Mouse (Mus musculus) right cerebral cortex, adult 18-20 months (tissue): Measurements from ENCODE around the gene Gm49776.
"Not testable (repeated sequence)": the region's sequence is repeated elsewhere in the genome, so short reads cannot be mapped to it uniquely, and the experiment has no call there.

ENCODE experiments used
- DNase-seq: peaks from one replicate; pipeline ENCODE4 v3.0.0; 2022; ENCODE audit warnings: mixed read lengths

Gm49776 gene

GRCm38 (mm10) chr16:18258221-18258620 is at the start of gene Gm49776:
Gene Gm49776, minus strand, starts transcription at chr16:18258321.
- DNase-seq, result no peak

GRCm38 (mm10) chr16:18289614-18290013 is 31.5 kb upstream of the Gm49776 start:
- DNase-seq, result not testable (repeated sequence)

DNA sequence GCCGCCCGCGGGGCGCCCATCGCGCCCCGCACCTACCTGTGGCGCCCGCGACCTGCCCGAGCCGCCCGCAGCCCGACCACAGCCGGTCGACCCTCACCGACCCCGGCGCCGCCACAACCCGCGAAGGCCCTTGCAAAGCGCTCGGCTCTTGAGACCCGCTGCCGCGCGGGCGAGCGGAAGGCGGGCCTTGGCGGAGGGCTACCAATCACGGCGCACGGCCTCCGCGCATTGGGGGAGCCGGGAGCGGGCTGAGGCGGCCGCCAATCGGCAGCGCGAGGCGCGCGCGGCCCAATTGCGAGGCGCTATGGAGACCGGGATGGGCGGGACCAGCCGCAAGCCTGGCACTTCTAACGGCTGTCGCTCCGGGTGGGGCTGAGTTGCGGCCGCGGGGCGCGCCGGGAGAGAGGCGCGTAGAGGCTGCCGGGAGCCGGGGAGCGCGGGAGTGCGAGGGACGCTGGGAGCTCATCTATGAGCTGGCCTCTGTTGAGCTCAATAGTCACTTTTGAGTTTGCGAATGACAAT is 31.0 kb upstream of the Gm49776 start, which contains the start of gene Dgcr8:
TSS of gene Dgcr8 (minus strand) at position 180 of the 522 bp plus-strand sequence.
- peak; percentile 99 for DNase-seq

- no peak for DNase-seq
Observed at GRCm38 (mm10) chr16:18288581-18289061, 30.5 kb upstream of the Gm49776 start.

DNA sequence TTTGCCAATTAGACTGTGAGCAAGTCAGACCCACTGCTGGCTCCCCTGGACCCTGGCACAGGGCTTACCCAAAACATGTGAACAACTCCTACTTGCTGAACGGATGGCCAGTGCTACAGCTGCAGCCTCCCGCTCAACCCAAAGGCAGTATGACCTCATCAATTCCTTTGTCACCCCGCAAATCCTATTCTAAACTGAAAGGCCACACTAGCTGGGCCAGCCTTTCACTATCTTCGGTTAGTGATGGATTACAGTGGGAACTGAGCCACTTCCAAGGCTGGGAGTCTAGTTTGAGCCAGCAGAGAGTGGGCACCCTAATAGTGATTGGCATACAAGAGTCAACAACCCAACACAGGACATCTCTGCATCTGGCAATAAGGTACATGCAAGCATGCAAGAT is 30.0 kb upstream of the Gm49776 start:
- no peak for DNase-seq

- no peak for DNase-seq
Observed at GRCm38 (mm10) chr16:18275166-18275565, 17.0 kb upstream of the Gm49776 start.

GRCm38 (mm10) chr16:18268182-18268581 is 10.1 kb upstream of the Gm49776 start:
- no peak for DNase-seq

- DNase-seq, result no peak
Observed at GRCm38 (mm10) chr16:18265024-18265423, 6.9 kb upstream of the Gm49776 start.

GRCm38 (mm10) chr16:18253866-18254265 is 4.3 kb downstream of the Gm49776 start:
- DNase-seq, result no peak

- no peak for DNase-seq
Observed at GRCm38 (mm10) chr16:18252736-18253135, 5.4 kb downstream of the Gm49776 start.

DNA sequence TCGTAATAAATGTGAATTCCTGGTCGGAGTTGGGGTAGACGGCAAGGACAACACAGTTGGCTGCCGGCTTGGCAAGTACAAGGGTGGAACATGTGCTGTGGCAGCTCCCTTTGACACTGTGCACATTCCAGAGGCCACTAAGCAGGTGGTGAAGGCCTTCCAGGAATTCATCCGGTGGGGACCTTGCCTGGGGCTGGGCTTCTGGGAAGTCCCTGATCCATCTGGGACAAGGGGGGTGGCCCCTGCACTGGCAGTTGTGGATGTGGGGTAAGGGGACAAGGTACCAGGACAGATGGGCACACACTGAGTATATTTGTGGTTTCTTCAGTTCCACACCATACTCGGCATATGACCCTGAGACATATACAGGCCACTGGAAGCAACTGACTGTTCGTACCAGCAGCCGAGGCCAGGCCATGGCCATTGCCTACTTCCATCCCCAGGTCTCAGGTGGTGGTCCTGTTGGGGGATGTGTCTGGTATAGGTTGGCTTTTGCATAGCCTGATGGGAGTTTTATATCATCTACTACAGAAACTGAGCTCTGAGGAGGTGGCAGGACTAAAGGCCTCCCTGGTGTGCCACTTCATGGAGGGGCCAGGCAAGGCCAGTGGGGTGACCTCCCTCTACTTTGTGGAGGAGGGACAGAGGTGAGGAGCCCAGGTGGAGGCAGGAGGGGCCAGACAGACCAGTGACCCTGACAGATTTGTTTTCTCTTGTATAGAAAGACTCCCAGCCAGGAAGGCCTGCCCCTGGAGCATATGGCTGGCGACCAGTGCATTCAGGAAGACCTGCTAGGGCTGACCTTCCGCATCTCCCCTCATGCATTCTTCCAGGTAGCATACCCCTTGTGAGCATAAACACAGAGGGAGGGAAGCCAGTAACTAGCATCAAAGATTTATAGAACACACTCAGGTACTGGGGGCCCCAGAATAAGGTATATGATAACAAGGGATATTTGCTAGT is 7.0 kb downstream of the Gm49776 start:
- DNase-seq, result no peak

DNA sequence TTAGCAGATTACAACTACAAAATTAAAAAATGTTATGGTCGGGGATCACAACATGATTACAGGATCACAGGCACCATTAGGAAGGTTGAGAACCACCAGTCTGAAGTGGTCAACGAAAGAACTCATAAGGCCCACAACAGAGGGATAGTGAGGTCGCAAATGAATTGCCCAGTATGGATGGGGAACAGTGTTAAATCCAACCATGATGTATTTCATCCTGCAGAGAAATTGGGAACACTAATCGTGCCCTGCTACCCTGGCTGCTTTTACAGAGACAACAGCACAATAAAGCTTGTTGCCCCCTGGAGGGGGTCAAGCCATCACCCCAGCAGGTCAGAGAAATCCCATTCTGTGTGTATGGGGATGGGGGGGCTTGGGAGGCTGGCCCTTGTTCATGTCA is 7.9 kb downstream of the Gm49776 start:
- DNase-seq, result no peak

GRCm38 (mm10) chr16:18249364-18249967 is 8.7 kb downstream of the Gm49776 start:
- no peak for DNase-seq

- DNase-seq, result peak; percentile 99
Observed at GRCm38 (mm10) chr16:18248433-18249363, 9.4 kb downstream of the Gm49776 start, which contains the start of the genes Trmt2a and Ranbp1. Gene Trmt2a, plus strand, starts transcription at chr16:18248679. Gene Ranbp1, minus strand, starts transcription at chr16:18248732.

- no peak for DNase-seq
Observed at GRCm38 (mm10) chr16:18247521-18248399, 10.4 kb downstream of the Gm49776 start.

- no peak for DNase-seq
Observed at GRCm38 (mm10) chr16:18241581-18241980, 16.5 kb downstream of the Gm49776 start.

DNA sequence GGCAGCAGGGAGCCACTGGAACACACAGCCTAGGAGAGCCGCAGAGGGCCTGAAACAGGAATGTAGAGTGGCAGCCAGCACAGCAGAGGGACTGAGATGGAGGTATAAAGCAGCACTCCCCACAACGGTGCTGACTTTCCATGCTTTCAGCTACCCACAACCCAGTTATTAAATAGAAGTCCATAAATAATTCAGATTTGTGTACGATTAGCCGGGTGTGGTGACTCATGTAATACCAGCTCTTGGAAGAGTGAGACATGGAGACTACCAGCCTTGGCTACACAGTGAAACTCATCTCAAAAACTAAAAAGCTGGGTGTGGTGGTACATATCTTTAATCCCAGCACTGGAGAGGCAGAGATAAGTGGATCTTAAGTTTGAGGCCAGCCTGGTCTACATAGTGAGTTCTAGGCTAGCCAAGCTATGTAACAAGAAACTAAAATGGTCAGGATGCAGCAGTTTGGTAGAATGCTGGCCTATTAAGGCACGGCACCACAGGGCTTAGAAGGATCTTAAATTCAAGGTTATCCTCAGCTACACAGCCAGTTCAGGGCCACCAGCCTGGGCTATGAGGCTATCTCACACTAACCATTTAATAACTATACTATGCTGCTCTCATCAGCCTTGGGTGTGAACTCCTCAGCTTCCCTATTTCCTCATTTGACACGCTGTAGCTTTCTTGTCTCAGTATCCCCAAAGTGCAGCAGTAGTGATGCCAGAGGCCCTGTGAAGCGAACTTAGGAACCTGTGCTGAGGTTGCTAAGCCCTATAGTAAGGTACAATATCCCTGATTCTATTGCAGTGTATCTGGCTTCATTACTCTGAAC is 21.2 kb downstream of the Gm49776 start:
- no peak for DNase-seq

DNA sequence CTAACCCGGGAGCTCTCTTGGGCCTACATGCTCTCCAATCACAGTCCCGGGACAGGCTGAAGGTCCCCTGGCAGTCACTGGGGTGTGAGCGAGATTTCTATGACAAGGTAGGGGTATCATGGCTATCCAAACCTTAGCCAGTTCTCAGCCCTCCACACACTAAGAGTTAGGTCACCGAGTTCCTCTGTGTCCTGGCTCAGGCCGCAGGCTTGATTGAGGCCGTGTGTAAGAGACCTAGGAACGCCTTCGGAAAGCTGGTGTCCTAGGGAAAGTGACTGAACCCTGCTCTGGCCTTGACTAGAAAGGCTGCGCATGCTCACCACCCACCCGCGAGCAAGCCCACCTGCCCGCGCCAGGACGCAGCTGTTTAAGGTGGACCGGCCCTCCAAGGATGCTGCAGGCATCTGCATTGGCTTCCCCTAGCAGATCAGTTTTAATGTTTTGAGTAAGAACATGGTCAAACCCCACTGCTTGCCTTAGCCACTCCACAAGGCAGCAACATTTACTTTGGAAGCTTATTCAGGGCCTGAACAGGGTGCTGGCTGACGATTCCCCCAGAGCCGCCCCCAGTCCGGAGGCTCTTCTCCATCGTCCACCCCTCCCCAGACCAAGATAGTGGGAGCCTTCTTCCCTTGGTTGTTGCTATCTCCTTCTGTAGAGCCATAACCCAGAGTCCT is 22.6 kb downstream of the Gm49776 start:
- peak; percentile 81 for DNase-seq

- peak; percentile 86 for DNase-seq
Observed at GRCm38 (mm10) chr16:18234671-18235388, 23.3 kb downstream of the Gm49776 start, which contains the start of gene Zdhhc8. Gene Zdhhc8, minus strand, starts transcription at chr16:18235136.
